Mouse (Mus musculus): ENCODE results near the gene Hpcal1.

DNA sequence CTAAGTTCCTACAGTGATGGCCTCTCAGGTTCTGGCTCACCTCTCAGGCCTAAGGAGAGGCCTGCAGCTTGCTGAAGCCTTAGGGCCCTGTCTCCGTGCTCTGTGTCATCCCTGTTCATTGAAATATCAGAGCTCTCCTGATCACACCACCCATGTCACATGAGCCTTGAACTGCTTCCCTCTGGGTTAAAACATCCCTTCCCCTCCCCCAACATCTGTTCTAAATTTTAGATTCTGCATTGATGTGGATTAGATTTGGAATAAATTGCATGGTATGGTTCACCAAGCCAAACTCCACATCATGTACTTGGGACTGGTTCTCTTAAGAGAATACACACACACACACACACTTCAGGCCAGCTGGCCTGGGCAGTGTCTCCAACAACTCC is 32.5 kb downstream of the Hpcal1 start:
- no peak for TF ChIP-seq POLR2A (IDR thresholded peaks at IDR 0.05; ENCODE audit: borderline replicate concordance, control insufficient read depth, low read depth, low read length)
- no peak for TF ChIP-seq CTCF (IDR thresholded peaks at IDR 0.05; ENCODE audit: control insufficient read depth, insufficient read depth, low read length)

All from bone marrow, adult 2 months (tissue).